Mouse (Mus musculus) liver, embryonic 14.5 days (tissue): Measurements from ENCODE around the gene P2rx2. TPM values are rescaled to one million over a fixed set of nuclear protein-coding genes. Genes with fewer than 3 reads are reported as not detected.

Source experiments
- ATAC-seq: fragments of 200-750 bp; cut with Nextera tagmentation; 2 replicates; pipeline ENCODE4 v1.8.0; 2017; ENCODE audit warnings: moderate number of reproducible peaks, mild to moderate bottlenecking, moderate library complexity; ENCODE audit not compliant: insufficient read depth
- DNase-seq, 3 experiments: peaks; one replicate each; pipeline ENCODE4 v3.0.0-alpha.2; 2012 to 2013; ENCODE audit warnings: low read depth in 3 of 3, low spot score in 3 of 3
- H3K27ac ChIP-seq: fragments of 300-500 bp; sonication (generic); 2 replicates; pipeline ENCODE4 v1.5.1; 2014; ENCODE audit warnings: moderate library complexity, mild to moderate bottlenecking, control low read depth, inconsistent platforms
- H3K27me3 ChIP-seq: fragments of 300-500 bp; sonication (generic); 2 replicates; pipeline ENCODE4 v1.6.1; 2014; ENCODE audit warnings: mild to moderate bottlenecking, low read length, moderate library complexity; ENCODE audit not compliant: control insufficient read depth, insufficient read depth
- H3K36me3 ChIP-seq: fragments of 300-500 bp; sonication (generic); replicated peaks from 2 replicates; pipeline ENCODE4 v1.6.1; 2014; ENCODE audit warnings: low read depth; ENCODE audit not compliant: control insufficient read depth, insufficient read depth
- H3K4me1 ChIP-seq, 2 experiments: fragments of 200-500 bp in 1 of 2; fragments of 300-500 bp in 1 of 2; sonication (generic) in 1 of 2; replicated peaks; 2 replicates each; pipeline ENCODE4 v1.6.1; 2012 to 2014; ENCODE audit warnings: antibody characterized with exemption in 1 of 2, inconsistent platforms in 1 of 2, low read length in 1 of 2; ENCODE audit not compliant: control insufficient read depth in 2 of 2, insufficient read depth in 2 of 2
- H3K4me2 ChIP-seq: fragments of 300-500 bp; sonication (generic); 2 replicates; pipeline ENCODE4 v1.6.1; 2014; ENCODE audit warnings: low read depth, mild to moderate bottlenecking, control low read depth, moderate library complexity
- H3K4me3 ChIP-seq, 2 experiments: fragments of 200-500 bp in 1 of 2; fragments of 300-500 bp in 1 of 2; sonication (generic) in 1 of 2; 2 replicates each; pipeline ENCODE4 v1.5.1; 2012 to 2014; ENCODE audit warnings: low read depth in 2 of 2, low read length in 2 of 2, mild to moderate bottlenecking in 2 of 2, control low read depth in 1 of 2, inconsistent platforms in 1 of 2, moderate library complexity in 1 of 2; ENCODE audit not compliant: insufficient read depth in 1 of 2
- H3K9ac ChIP-seq: fragments of 300-500 bp; sonication (generic); replicated peaks from 2 replicates; pipeline ENCODE4 v1.6.1; 2014; ENCODE audit warnings: mild to moderate bottlenecking, control low read depth, moderate library complexity
- H3K9me3 ChIP-seq: fragments of 300-500 bp; sonication (generic); 2 replicates; pipeline ENCODE4 v1.6.1; 2016; ENCODE audit warnings: low read length, mixed read lengths; ENCODE audit not compliant: control insufficient read depth
- CTCF ChIP-seq: IDR thresholded peaks from 2 replicates; pipeline ENCODE4 v1.5.1; 2016; ENCODE audit warnings: antibody characterized with exemption, low read depth, control low read depth
- EP300 ChIP-seq: IDR thresholded peaks from 2 replicates; pipeline ENCODE4 v1.6.1; 2016; ENCODE audit warnings: antibody characterized with exemption, low read depth
- WGBS: fragments of 180-500 bp; shearing (Covaris S2); extraction: QIAGEN DNeasy Blood & Tissue Kit; methylation state at CpG from one replicate; pipeline ENCODE4 v1.1.7; 2014; ENCODE audit not compliant: insufficient replicate concordance; 5-methylcytosine and 5-hydroxymethylcytosine counted together
- polyA plus RNA-seq, 2 experiments: library from polyadenylated mRNA; depleted of rRNA in 1 of 2; stranded (reverse) in 1 of 2; unstranded in 1 of 2; fragments of >200 nt; fragmentation: Nextera tagmentation in 1 of 2; extraction: Ambion mirVana in 1 of 2; gene quantifications; 2 replicates each; pipeline versions ENCODE4 v1.2.1 to v1.2.3; 2012 to 2014

Gene P2rx2
- polyA plus RNA-seq, 2 experiments: 0.03 TPM; not detected in 1

DNA sequence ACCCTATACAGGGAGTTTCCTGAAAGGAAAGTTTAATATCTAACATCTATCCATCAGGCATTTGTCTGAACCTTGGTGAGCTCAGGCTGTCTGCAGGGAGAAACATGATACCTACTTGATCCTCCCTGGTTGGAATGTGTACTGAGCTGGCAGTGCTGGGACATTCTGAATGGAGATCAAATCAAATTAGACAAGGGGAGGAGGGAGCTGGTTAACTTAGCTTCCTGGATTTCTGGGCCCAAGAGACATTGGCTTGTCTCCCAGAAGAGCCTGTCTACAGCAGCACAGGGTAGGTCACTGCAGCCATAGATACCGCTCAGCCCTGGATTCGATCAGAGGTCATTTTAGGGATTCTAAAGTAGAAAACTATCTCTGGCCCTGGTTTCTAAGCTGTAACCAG, 4.2 kb downstream of the P2rx2 start:
- H3K9me3 ChIP-seq: no peaks in the 10 kb centered on the region
- H3K4me2 ChIP-seq: no peak overlapping the region
- H3K27ac ChIP-seq: no peak overlapping the region
- no peak for ATAC-seq
- WGBS: 80% methylated on average over 2 of the region's 2 CpGs
- no peak for TF ChIP-seq CTCF
- no peak for TF ChIP-seq EP300
- H3K9ac ChIP-seq: no peak overlapping the region
- peaks cover 21% of the 10 kb centered on the region for H3K27me3 ChIP-seq
- no peak overlapping the region for H3K4me3 ChIP-seq
- DNase-seq: no peak
- peaks cover 40% of the 10 kb centered on the region for H3K36me3 ChIP-seq
- no peaks in the 10 kb centered on the region for H3K4me1 ChIP-seq

DNA sequence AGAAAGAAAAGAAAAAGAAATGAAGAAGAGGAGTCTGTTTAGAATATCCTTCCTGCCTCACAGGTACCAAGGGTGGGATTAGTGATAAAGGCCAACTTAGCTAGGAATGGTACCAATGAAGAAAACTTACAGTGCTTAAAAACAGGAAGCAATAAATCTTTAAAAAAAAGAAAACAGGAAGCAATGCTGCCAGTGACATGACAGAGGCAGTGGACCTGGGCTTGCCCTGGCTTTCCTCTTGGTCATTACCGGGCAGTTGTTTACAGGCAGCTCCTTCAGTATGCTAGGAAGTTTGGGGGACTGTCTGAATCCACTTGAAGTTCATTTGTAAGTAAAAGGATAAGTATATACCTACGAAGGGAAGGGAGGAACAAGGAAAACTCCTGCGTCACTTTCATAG, 12.5 kb downstream of the P2rx2 start:
- Histone ChIP-seq H3K27me3 (no peaks in the 10 kb centered on the region), H3K9ac (no peak overlapping the region), H3K4me1 (no peaks in the 10 kb centered on the region), H3K4me2 (no peak overlapping the region), H3K27ac (no peak overlapping the region), H3K4me3 (no peak overlapping the region), H3K9me3 (no peaks in the 10 kb centered on the region), H3K36me3 (peaks cover 76% of the 10 kb centered on the region)
- WGBS: 65% methylated on average over 3 of the region's 3 CpGs
- ATAC-seq (no peak), DNase-seq (no peak)
- TF ChIP-seq EP300 (no peak), CTCF (no peak)

DNA sequence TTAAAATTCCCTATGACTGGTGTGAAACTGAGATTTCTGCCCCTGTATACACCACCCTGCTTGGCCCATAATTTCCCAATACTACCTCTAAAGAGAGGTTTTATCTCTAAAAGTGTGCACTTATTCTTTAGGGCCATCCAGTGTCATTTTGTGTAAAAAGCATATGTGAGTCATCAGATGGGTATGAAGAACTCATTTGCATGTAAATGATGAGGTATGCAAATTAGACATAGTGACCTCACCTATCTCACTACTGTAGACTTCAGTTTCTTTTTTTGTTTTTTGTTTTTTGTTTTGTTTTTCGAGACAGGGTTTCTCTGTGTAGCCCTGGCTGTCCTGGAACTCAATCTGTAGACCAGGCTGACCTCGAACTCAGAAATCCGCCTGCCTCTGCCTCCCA, 29.9 kb downstream of the P2rx2 start:
- ATAC-seq: no peak
- Histone ChIP-seq H3K9ac (no peak overlapping the region), H3K4me3 (no peak overlapping the region), H3K36me3 (peaks cover 61% of the 10 kb centered on the region), H3K4me2 (no peak overlapping the region), H3K27me3 (no peaks in the 10 kb centered on the region), H3K4me1 (no peaks in the 10 kb centered on the region), H3K9me3 (no peaks in the 10 kb centered on the region), H3K27ac (no peak overlapping the region)
- WGBS: 80% methylated on average over 3 of the region's 3 CpGs
- DNase-seq: no peak
- TF ChIP-seq EP300 (no peak), CTCF (no peak)

DNA sequence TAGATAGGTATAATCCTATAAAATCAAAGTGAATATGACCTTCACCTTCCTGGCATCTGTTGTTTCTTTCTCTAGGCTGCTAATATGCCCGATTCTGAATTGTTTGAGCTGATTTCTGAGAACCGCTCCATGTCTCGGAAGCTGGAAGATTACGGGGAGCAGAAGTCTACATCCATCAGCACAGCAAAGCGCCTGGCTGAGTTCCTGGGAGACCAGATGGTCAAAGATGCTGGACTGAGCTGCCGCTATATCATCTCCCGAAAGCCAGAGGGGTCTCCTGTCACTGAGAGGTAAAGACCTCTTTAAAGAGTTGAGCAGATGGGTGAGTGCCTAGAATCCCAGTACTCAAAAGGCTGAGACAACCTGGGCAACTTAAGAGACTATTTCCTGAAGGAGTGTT, 34.2 kb downstream of the P2rx2 start:
- no peak for DNase-seq
- WGBS: 86% methylated on average over 7 of the region's 7 CpGs
- Histone ChIP-seq H3K27me3 (no peaks in the 10 kb centered on the region), H3K9me3 (no peaks in the 10 kb centered on the region), H3K27ac (no peak overlapping the region), H3K4me2 (no peak overlapping the region), H3K9ac (no peak overlapping the region), H3K4me1 (no peaks in the 10 kb centered on the region), H3K36me3 (peaks cover 86% of the 10 kb centered on the region), H3K4me3 (no peak overlapping the region)
- no peak for TF ChIP-seq CTCF
- ATAC-seq: no peak

DNA sequence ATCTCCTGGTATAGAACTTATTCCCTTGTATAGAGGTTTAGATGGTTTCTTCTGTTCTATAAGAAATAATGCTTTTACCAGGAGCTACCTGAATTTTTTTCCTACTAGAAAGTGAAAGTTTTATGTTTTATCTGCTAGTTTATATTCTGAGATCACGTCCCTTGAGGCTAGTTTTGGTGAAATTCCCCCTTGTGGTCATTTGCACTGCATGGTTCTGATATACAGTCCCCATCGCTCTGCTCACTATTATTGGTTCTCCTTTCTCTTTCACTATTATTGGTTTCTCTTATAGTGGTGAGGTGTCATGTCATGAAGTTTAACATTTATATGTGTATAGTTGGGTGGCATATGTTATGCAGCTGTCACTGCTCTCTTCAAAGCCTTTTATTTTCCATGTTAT, 42.4 kb downstream of the P2rx2 start:
- TF ChIP-seq CTCF (no peak), EP300 (no peak)
- no peaks in the 10 kb centered on the region for H3K9me3 ChIP-seq
- no peak overlapping the region for H3K27ac ChIP-seq
- H3K9ac ChIP-seq: no peak overlapping the region
- H3K4me1 ChIP-seq: no peaks in the 10 kb centered on the region
- WGBS: 76% methylated on average over 2 of the region's 2 CpGs
- no peak for DNase-seq
- no peaks in the 10 kb centered on the region for H3K27me3 ChIP-seq
- peaks cover 84% of the 10 kb centered on the region for H3K36me3 ChIP-seq
- H3K4me3 ChIP-seq: no peak overlapping the region
- ATAC-seq: no peak
- no peak overlapping the region for H3K4me2 ChIP-seq
